Mouse (Mus musculus) lung, adult 2 months (tissue): ENCODE data around the gene Vmn2r81. TPM values are rescaled to one million over a fixed set of nuclear protein-coding genes. Genes with fewer than 3 reads are reported as not detected.
A peak's percentile ranks its signal among the peaks of the same experiment; 100 is the strongest.
"Not testable (repeated sequence)": the region's sequence is repeated elsewhere in the genome, so short reads cannot be mapped to it uniquely, and the experiment has no call there.

Experiments
- DNase-seq: peaks from one replicate; pipeline ENCODE4 v3.0.0; 2022
- H3K4me1 ChIP-seq: fragments of 200-500 bp; 2 replicates; pipeline ENCODE4 v1.6.1; 2011; ENCODE audit warnings: low read length; ENCODE audit not compliant: control insufficient read depth, insufficient read depth
- H3K4me3 ChIP-seq: fragments of 200-500 bp; replicated peaks from 2 replicates; pipeline ENCODE3; 2011; ENCODE audit warnings: low read depth, mild to moderate bottlenecking, control low read depth, low read length; ENCODE audit errors: extremely low read depth
- CTCF ChIP-seq: fragments of 200-500 bp; IDR thresholded peaks from 2 replicates; pipeline ENCODE4 v1.5.1; 2011; ENCODE audit warnings: mild to moderate bottlenecking, low read length, control low read depth; ENCODE audit not compliant: insufficient read depth
- POLR2A ChIP-seq: fragments of 200-500 bp; IDR thresholded peaks from 2 replicates; pipeline ENCODE4 v1.6.1; 2011; ENCODE audit warnings: low read depth, mild to moderate bottlenecking, control low read depth, low read length, borderline replicate concordance; ENCODE audit errors: extremely low read depth
- WGBS: fragments of 180-500 bp; shearing (Covaris S2); methylation state at CpG from one replicate; pipeline ENCODE4 v1.1.7; 2018; 5-methylcytosine and 5-hydroxymethylcytosine counted together
- polyA plus RNA-seq: library from polyadenylated mRNA; depleted of rRNA; stranded (reverse); fragments of >200 nt; gene quantifications from 2 replicates; pipeline ENCODE4 v1.2.3, GENCODE M21; 2012; rRNA removed

The Vmn2r81 gene
- not detected in 2 replicates for polyA plus RNA-seq

GRCm38 (mm10) chr10:79247392-79247791, at the start of gene Vmn2r81:
Gene Vmn2r81, plus strand, starts transcription at chr10:79247692.
- WGBS = 55% methylated on average over 3 of the region's 3 CpGs
- H3K4me3 ChIP-seq, H3K4me1 ChIP-seq, DNase-seq: not testable (repeated sequence)

- DNase-seq, H3K4me1 ChIP-seq, H3K4me3 ChIP-seq: not testable (repeated sequence)
- 74% methylated on average over 1 of the region's 1 CpGs for WGBS
Observed at GRCm38 (mm10) chr10:79199973-79200372, 47.5 kb upstream of the Vmn2r81 start.

- DNase-seq = no peak
- no peaks in the 10 kb centered on the region for H3K4me1 ChIP-seq
- no peak overlapping the region for H3K4me3 ChIP-seq
- TF ChIP-seq CTCF (no peak), POLR2A (no peak)
Observed at GRCm38 (mm10) chr10:79220432-79220831, 27.1 kb upstream of the Vmn2r81 start.

GRCm38 (mm10) chr10:79221606-79222005, 25.9 kb upstream of the Vmn2r81 start:
- DNase-seq = no peak
- no peak overlapping the region for H3K4me3 ChIP-seq
- H3K4me1 ChIP-seq = no peaks in the 10 kb centered on the region
- no peak for TF ChIP-seq CTCF
- TF ChIP-seq POLR2A = no peak

- DNase-seq = no peak
- no peak for TF ChIP-seq CTCF
- no peak for TF ChIP-seq POLR2A
- 64% methylated on average over 7 of the region's 7 CpGs for WGBS
- Histone ChIP-seq H3K4me3 (no peak overlapping the region), H3K4me1 (no peaks in the 10 kb centered on the region)
Observed at GRCm38 (mm10) chr10:79222214-79222613, 25.3 kb upstream of the Vmn2r81 start.

DNA sequence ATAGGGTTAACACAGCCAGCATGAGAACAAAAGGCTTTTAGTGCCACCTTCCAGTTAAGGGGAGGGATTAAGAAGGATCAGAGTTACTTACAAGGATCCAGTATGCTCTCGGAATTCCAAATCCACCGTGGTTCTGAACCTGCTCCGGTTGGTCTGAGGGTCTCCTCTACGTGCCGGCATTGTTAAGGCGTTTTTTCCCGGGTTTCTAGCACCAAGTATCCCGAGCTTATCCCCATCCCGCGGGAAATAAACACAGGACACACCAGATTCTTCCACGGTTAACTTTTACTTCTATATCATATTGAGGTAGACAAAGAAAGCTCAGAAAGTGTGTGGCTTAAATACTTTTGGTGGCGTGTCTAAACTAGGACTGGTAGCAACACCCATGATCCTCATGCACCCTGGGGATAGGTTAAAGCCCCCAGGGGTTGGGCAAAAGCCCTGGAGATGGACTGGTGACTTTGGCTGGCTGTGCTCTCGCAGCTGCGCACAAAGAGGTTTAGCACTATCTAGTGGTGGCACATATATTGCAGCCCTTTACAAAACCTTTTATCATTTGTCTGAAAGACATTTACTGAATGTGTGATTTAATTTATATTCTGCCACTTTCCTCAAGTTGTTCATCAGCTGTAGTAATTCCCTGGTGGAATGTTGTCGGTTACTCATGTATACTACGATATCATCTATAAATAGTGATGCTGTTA, 74.7 kb downstream of the Vmn2r81 start:
- H3K4me3 ChIP-seq, H3K4me1 ChIP-seq, DNase-seq: not testable (repeated sequence)
- TF ChIP-seq CTCF = 0 out of 2 replicates have a peak, but pooled peaks have one; percentile 8
- 4% methylated on average over 16 of the region's 16 CpGs for WGBS

GRCm38 (mm10) chr10:79322737-79323086, 75.2 kb downstream of the Vmn2r81 start:
- Histone ChIP-seq H3K4me3 (no peak overlapping the region), H3K4me1 (no peaks in the 10 kb centered on the region)
- TF ChIP-seq CTCF = no peak
- no peak for TF ChIP-seq POLR2A
- no peak for DNase-seq

Other genes with a start within 250 kb of the Vmn2r81 start
- gene Olfr1351, start 235.2 kb upstream of the Vmn2r81 start, polyA plus RNA-seq = not detected in 2 replicates
- gene Olfr57, start 219.0 kb upstream of the Vmn2r81 start, polyA plus RNA-seq = not detected in 2 replicates
- gene 2610008E11Rik, start 150.1 kb upstream of the Vmn2r81 start, polyA plus RNA-seq = 1.2 and 2.9 TPM in 2 replicates
- gene Vmn2r80, start 98.9 kb upstream of the Vmn2r81 start, polyA plus RNA-seq = not detected in 2 replicates
- not detected in 2 replicates for gene Vmn2r82, start 108.8 kb downstream of the Vmn2r81 start, polyA plus RNA-seq
- not detected in 2 replicates for gene Vmn2r83, start 221.0 kb downstream of the Vmn2r81 start, polyA plus RNA-seq